Mouse (Mus musculus) heart, postnatal 0 days (tissue): Measurements from ENCODE around the gene Rars. TPM values are rescaled to one million over a fixed set of nuclear protein-coding genes. Genes with fewer than 3 reads are reported as not detected.

Experiments used
- ATAC-seq: fragments of 200-750 bp; cut with Nextera tagmentation; 2 replicates; pipeline ENCODE4 v1.8.0; 2017; ENCODE audit warnings: low read depth, moderate number of reproducible peaks, moderate library complexity; ENCODE audit not compliant: insufficient read depth
- DNase-seq: peaks from one replicate; pipeline ENCODE4 v3.0.0-alpha.2; 2016; ENCODE audit warnings: low spot score
- H3K27ac ChIP-seq: fragments of 300-500 bp; sonication (generic); 2 replicates; pipeline ENCODE4 v1.5.1; 2014; ENCODE audit warnings: low read depth, mild to moderate bottlenecking
- H3K27me3 ChIP-seq: fragments of 300-500 bp; sonication (generic); 2 replicates; pipeline ENCODE4 v1.6.1; 2014; ENCODE audit warnings: low read length, mixed read lengths; ENCODE audit not compliant: control insufficient read depth, insufficient read depth
- H3K36me3 ChIP-seq: fragments of 300-500 bp; sonication (generic); replicated peaks from 2 replicates; pipeline ENCODE4 v1.6.1; 2014; ENCODE audit warnings: low read length, mixed read lengths; ENCODE audit not compliant: control insufficient read depth, insufficient read depth
- H3K4me1 ChIP-seq: fragments of 300-500 bp; sonication (generic); 2 replicates; pipeline ENCODE4 v1.6.1; 2014; ENCODE audit warnings: antibody characterized with exemption; ENCODE audit not compliant: control insufficient read depth, insufficient read depth
- H3K4me2 ChIP-seq: fragments of 300-500 bp; sonication (generic); 2 replicates; pipeline ENCODE4 v1.6.1; 2014; ENCODE audit warnings: low read depth, mild to moderate bottlenecking, low read length, moderate library complexity
- H3K4me3 ChIP-seq: fragments of 300-500 bp; sonication (generic); 2 replicates; pipeline ENCODE4 v1.5.1; 2014; ENCODE audit warnings: low read depth, low read length
- H3K9ac ChIP-seq: fragments of 300-500 bp; sonication (generic); replicated peaks from 2 replicates; pipeline ENCODE4 v1.6.1; 2014; ENCODE audit warnings: low read depth, low read length, mixed read lengths
- H3K9me3 ChIP-seq: fragments of 300-500 bp; sonication (generic); replicated peaks from 2 replicates; pipeline ENCODE4 v1.6.1; 2016; ENCODE audit warnings: low read length; ENCODE audit not compliant: control insufficient read depth
- CTCF ChIP-seq: IDR thresholded peaks from 2 replicates; pipeline ENCODE4 v1.5.1; 2016; ENCODE audit warnings: antibody characterized with exemption, control low read depth, low read depth
- EP300 ChIP-seq: IDR thresholded peaks from 2 replicates; pipeline ENCODE4 v1.6.1; 2016; ENCODE audit warnings: antibody characterized with exemption, low read depth
- WGBS: fragments of 180-500 bp; shearing (Covaris S2); extraction: QIAGEN DNeasy Blood & Tissue Kit; methylation state at CpG from one replicate; pipeline ENCODE4 v1.1.7; 2014; 5-methylcytosine and 5-hydroxymethylcytosine counted together
- polyA plus RNA-seq: library from polyadenylated mRNA; unstranded; fragments of >200 nt; fragmentation: Nextera tagmentation; extraction: Ambion mirVana; gene quantifications from 2 replicates; pipeline ENCODE4 v1.2.1, GENCODE M21; 2015
- total RNA-seq: library from RNA; depleted of rRNA; stranded (reverse); fragments of >200 nt; gene quantifications from 2 replicates; pipeline ENCODE4 v1.2.3, GENCODE M21; 2014; ENCODE audit warnings: low replicate concordance; rRNA removed

Gene Rars
- total RNA-seq (16.9 and 22.7 TPM in 2 replicates), polyA plus RNA-seq (38.0 and 38.7 TPM in 2 replicates)

- peak within 1 kb of the TSS; percentile 80 for H3K27ac ChIP-seq
- ATAC-seq (peak; percentile 80), DNase-seq (peak; percentile 87)
- no peaks in the 10 kb centered on the region for H3K9me3 ChIP-seq
- WGBS: 1% methylated on average over 44 of the region's 46 CpGs
- peak; percentile 85 for TF ChIP-seq CTCF
- TF ChIP-seq EP300: peak; percentile 61; the same call in 1 of the 2 replicates
- peaks cover 23% of the 10 kb centered on the region; the same call in 1 of the 2 replicates for H3K36me3 ChIP-seq
- H3K27me3 ChIP-seq: no peaks in the 10 kb centered on the region
- peak within 1 kb of the TSS; percentile 96 for H3K4me3 ChIP-seq
- peak within 1 kb of the TSS; percentile 89 for H3K9ac ChIP-seq
- H3K4me1 ChIP-seq: peaks cover 9% of the 10 kb centered on the region; the same call in 1 of the 2 replicates
- peak within 1 kb of the TSS; percentile 89 for H3K4me2 ChIP-seq
Observed at GRCm38 (mm10) chr11:35834022-35834760, at the start of gene Rars. Gene Rars, minus strand, starts transcription at chr11:35834506.

GRCm38 (mm10) chr11:35882777-35883176 lies 48.5 kb upstream of the Rars start:
- no peaks in the 10 kb centered on the region for H3K9me3 ChIP-seq
- peaks cover 3% of the 10 kb centered on the region; the same call in 1 of the 2 replicates for H3K4me1 ChIP-seq
- H3K4me2 ChIP-seq: no peak overlapping the region
- DNase-seq (no peak), ATAC-seq (no peak)
- WGBS: 91% methylated on average over 6 of the region's 6 CpGs
- no peak overlapping the region for H3K9ac ChIP-seq
- H3K27ac ChIP-seq: no peak overlapping the region
- TF ChIP-seq EP300 (no peak), CTCF (no peak)
- H3K36me3 ChIP-seq: no peaks in the 10 kb centered on the region
- H3K27me3 ChIP-seq: no peaks in the 10 kb centered on the region
- no peak overlapping the region for H3K4me3 ChIP-seq

- Histone ChIP-seq H3K27ac (no peak overlapping the region), H3K9ac (no peak overlapping the region)
Observed at GRCm38 (mm10) chr11:35878559-35878897, 44.2 kb upstream of the Rars start.

GRCm38 (mm10) chr11:35877651-35878558 lies 43.6 kb upstream of the Rars start:
- no peak overlapping the region for H3K4me2 ChIP-seq
- ATAC-seq: no peak; the same call in 1 of the 2 replicates
- peaks cover 9% of the 10 kb centered on the region; the same call in 1 of the 2 replicates for H3K4me1 ChIP-seq
- WGBS: 36% methylated on average over 14 of the region's 14 CpGs
- no peaks in the 10 kb centered on the region for H3K36me3 ChIP-seq
- H3K9ac ChIP-seq: no peak overlapping the region
- no peak overlapping the region for H3K4me3 ChIP-seq
- no peaks in the 10 kb centered on the region for H3K9me3 ChIP-seq
- H3K27ac ChIP-seq: no peak overlapping the region
- DNase-seq: no peak
- TF ChIP-seq CTCF (no peak), EP300 (no peak)
- 0 out of 2 replicates have a peak, but pooled peaks cover 5% of the 10 kb centered on the region for H3K27me3 ChIP-seq

More at GRCm38 (mm10) chr11:35878559-35878897, 44.2 kb upstream of the Rars start:
- Histone ChIP-seq H3K4me1 (peaks cover 8% of the 10 kb centered on the region; the same call in 1 of the 2 replicates), H3K36me3 (no peaks in the 10 kb centered on the region), H3K9me3 (no peaks in the 10 kb centered on the region), H3K4me2 (no peak overlapping the region), H3K4me3 (no peak overlapping the region), H3K27me3 (0 out of 2 replicates have a peak, but pooled peaks cover 5% of the 10 kb centered on the region)
- WGBS: 34% methylated on average over 4 of the region's 4 CpGs
- DNase-seq: no peak
- no peak for TF ChIP-seq CTCF
- TF ChIP-seq EP300: no peak
- no peak; the same call in 1 of the 2 replicates for ATAC-seq

GRCm38 (mm10) chr11:35873624-35874244 lies 39.4 kb upstream of the Rars start:
- Histone ChIP-seq H3K36me3 (no peaks in the 10 kb centered on the region), H3K4me1 (peaks cover 9% of the 10 kb centered on the region; the same call in 1 of the 2 replicates), H3K9ac (no peak overlapping the region), H3K4me3 (peak overlapping the region; percentile 11; the same call in 1 of the 2 replicates), H3K27me3 (0 out of 2 replicates have a peak, but pooled peaks cover 5% of the 10 kb centered on the region), H3K9me3 (no peaks in the 10 kb centered on the region), H3K27ac (no peak overlapping the region), H3K4me2 (peak overlapping the region; percentile 48)
- DNase-seq (no peak), ATAC-seq (no peak)
- TF ChIP-seq EP300 (no peak), CTCF (no peak)
- WGBS: 24% methylated on average over 19 of the region's 21 CpGs
